Mouse (Mus musculus) lung, postnatal 4 days (tissue): ENCODE data around the gene Tor3a.
"Not testable (repeated sequence)": the region's sequence is repeated elsewhere in the genome, so short reads cannot be mapped to it uniquely, and the experiment has no call there.

Experiments used
- DNase-seq, 2 experiments: peaks; one replicate each; pipeline ENCODE4 v3.0.0; 2021

Tor3a gene

DNA sequence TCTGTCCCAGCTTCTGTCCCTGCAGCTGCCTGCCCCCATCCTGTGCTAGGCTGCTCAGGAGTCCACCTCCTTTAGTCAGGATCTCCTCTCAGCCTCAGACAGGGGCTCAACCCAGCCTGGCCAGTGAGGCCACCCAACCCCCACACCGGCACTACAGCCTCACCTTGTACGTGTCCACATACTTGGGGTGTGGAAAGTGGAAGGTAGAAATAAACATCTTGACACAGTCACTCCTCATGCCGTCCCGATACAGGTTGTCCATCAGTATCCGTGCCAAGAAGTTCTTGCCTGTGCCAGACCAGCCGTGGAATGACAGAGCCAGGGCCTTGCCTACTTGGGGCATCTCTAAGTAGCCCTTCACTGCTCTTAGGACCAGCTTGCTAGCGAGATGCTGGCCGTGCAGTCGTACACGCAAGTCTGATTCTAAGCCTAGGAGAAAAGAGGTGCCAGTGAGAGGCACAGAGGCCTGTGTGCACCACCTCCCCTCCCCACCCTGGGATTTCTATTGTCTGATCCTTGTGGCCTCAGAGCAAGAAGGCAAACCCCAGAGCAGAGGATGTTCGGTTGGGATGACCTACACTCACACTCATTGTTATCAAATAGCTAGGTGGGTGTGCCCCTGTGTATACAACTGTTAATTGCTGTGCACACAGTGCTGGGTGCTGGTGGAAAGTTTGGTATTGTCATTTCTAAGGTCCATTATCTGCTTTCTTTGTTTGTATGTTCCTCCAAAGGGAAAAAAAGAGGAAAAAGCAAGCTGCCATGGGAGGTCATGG lies 4.8 kb downstream of the Tor3a start:
- DNase-seq, result peak; percentile 47 to 67

DNA sequence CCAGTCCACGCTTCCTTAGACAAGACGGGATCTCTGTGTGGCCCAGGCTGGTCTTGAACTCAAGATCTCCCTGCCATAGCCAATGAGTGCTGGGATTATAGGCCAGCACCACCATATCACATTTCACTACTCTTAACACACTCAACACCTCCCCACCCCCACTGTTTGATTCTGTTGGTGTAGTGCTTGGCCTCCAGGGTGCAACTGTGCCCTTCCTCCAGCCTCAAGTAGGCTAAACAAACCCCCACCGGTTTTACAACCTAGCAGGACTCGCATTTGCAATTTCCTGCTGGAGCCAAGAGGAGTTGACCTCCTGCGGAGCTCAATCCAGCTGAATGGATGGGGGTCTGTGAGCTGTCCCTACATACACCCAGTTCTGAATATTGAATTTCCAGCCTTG lies 5.6 kb downstream of the Tor3a start:
- peak; percentile 41 to 51 for DNase-seq

DNA sequence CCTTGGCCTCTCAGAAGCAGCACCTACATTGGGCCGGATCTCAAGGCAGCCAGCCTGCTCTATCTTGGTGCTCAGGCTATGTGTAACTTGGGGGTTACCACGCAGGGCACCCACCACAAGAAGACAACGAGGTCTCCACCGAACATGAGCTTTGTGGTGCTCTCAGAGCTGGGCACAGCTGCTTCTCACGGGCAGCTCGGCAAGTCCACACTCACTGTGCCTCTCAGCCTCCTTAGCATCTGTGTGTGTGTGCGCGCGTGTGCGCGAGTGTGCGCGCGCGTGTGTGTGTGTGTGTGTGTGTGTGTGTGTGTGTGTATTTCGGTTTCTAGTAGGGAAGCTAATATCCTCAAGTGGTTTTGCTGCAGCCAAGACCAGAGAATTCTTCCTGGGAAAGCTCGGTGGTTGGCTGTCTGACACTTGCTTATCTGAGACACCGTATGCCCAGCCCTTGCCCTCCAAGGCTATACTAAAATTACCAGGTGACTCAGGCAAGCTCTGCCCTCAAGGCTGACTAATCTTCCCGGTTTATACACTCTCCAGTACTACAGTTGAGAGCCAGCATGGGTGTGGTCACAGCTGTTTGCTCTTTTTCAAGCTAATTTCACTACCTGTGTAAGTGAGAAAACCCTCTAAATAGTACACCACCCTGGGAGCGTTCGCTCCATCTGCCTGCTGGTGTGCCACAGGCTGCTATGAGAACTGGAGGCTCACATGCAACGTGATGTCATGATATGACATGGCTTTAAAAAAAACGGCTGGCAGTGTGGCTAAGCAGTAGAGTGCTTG lies 6.8 kb downstream of the Tor3a start:
- DNase-seq, result peak; percentile 50 to 75

DNA sequence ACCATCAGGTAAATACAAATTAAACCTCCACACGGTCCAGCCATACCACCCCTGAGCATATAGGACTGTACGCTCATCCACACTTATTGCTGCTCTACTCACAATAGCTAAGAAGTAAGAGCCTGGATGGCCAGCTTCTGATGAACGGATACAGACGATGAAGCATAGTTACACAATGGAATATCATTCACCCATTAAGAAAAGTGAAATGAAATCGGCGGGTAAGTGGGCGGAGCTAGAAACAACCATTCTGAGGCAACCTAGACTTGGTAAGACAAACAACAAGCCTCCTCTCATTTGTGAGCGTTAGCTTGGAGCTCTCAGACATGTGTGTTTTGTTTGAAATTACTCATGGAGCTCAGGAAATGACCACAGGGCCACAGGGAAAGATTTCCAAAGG lies 8.4 kb downstream of the Tor3a start:
- no peak for DNase-seq

DNA sequence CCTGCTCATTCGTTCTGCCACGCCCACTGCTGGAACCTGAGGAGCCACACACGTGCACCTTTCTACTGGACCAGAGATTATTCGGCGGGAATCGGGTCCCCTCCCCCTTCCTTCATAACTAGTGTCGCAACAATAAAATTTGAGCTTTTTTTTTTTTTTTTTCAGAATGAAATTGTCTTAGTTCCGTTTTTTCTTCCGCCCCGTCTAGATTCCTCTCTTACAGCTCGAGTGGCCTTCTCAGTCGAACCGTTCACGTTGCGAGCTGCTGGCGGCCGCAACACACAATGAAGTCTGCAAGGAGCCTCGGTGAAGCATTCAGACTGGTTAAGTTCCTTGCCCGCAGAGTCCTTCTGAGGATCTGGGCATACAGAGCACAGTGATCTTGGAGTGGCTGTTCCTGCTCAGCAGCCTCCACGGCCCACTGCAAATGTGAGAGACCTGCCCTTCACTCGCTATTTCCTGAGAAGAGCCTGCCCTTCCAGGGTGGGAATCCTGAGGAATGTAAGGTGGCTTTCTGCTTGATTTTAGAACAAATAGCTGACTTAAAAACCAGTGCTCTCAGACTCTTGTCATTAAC lies 13.4 kb downstream of the Tor3a start:
- not testable (repeated sequence) for DNase-seq

DNA sequence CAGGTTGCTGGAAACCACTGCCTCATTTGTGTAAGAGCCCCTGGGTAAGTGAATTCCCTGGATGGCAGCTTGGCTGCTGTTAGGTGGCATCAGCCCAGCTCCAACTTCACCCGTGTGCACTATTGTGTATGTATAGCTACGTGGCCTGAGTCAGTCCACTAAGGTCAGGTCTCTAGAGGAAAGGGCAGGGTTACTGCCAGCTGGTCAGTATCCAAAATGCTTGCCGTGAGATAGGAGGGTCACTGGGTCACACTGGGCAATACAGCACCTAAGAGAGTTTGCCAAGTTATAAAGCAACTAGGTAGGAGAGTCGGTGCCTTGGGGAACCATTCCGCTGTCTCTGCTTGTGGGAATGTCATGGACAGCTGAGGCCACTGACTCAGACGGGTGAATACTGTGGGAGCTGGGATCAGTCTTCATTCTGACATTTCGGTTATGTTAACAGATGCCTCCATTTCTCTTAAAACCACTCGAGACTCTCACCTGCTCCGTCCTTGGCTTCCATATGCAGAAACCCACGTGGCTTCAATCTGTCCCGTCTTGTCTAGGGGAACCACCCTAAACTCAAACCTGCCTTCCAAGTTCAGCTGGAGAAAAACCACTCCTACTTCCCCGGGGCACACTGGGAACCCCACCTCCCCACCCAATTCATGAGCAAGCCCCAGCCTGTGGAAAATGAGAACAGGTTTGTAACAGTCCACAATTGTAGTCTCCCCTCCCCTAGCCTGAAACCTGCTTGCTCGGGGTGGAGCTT lies 14.1 kb downstream of the Tor3a start:
- DNase-seq, result no peak

DNA sequence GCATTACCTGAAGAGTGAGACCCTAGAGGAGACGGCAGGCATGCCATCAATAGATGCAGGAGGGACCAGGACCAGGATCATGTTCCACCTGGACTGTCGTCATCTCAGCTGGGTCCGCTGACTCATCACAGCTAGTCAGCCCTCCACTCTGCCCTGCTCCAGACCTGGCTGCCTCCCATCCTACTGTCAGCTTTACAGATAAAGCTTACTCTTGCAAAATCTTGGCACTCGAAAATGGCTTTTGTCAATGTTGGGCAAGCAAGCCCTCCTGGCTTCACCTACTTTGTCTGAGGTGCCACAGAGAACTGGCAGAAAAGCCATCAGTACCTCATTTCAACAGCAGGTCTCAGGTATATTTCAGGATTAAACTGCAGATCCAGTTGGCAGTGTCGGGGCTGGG lies 15.5 kb downstream of the Tor3a start:
- no peak for DNase-seq

DNA sequence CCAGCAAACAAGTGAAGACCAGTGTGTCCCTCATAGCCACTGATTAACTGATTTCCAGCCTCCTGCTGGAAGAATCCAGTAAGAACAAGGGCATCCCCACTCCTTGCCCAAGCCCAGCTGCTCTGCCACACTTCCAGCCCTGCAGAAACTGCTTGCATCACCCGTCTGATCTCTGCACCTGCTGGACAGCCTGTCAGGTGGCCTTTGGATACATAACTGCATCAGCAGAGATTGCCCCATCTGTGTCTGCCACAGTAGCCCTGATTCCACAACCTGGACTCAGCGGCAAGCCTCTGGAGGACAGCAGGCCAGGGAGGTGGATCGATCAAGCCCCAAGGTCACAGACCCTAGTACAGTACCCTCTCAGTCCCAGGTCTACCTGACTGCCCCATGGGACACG lies 16.6 kb downstream of the Tor3a start:
- no peak for DNase-seq

DNA sequence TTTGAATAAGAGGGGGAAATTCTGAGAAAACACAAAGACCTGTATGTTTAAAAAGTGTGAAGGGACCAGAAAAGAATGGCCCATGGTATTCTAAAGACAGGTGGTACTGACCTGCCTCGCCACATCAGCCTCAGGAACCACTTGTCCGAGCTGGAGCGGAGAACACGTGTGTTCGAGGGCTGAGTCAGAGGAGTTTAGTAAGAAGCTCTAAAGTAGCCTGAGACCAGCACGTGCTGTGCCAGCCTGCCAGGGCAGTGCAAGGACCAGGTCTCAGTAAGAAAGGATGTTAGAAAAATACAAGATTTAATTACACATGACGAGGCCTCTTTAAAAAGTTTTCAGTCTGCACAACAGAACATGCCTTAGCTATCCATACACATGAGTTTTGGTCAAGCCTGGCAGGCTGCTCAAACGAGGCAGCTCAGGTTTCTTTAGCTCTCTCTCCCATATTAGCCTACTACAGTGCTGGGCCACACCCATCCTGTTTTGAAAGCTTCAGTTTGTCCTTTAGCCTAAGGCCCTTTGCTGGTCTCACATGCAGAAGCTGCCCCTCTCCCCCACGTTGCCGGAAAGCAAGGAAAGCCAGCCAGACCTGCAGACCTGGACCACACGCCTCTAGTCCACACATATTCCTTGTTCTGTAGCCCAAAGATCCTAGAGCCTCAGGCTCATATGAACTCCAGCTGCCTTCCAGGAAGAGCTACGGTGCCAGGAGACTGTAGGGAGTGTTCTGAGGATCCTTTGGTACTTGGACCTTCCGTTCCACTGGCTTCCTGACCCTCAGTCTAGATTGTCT lies 19.2 kb downstream of the Tor3a start:
- DNase-seq, result no peak

DNA sequence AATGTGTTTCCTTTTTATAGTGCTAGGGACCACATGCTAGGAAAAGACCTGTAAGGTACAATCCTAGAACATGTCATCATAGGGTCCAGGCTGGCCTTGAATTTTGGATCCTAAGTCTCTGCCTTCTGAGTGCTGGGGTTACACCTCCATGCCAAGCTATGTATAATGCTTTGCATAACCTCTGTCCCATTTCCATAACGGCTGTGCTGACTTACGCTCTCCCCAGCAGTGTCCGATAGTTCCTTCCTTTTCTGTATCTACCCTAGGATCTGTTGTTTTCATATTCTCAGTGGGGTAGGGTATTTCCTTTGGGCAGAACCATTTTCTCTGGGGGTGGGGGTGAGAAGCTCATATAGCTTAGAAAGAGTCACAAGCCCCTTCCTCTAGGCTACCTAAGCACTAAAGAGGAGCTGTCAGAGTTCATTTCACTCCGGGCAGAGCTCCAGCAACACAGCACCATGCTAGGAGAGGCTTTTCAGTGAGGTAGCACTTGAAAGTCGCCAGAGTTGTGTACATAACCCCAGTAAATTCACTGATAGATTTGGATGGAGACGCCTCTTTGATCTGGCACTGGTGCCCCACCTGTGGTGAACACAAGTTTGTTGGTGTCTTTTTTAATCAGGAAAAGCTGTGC lies 21.9 kb downstream of the Tor3a start:
- DNase-seq, result no peak

DNA sequence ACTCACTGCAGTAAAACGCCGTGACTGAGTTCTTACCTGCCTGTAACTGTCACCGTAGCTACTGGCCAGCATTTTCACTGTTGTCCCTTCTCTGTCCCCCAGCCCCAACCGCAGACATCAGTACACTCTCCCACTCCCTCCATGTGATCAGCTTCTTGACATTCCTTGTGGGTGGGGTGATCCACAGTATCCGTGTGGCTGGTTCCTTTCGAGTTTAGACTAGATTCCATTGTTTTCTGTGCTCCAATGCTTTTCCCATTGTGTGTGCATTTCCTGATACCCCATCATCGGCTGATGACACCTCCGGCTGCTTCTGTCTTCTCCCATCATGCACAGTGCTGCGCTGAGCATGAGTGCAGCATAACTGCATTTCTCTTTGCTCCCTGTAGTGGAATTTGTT lies 23.5 kb downstream of the Tor3a start:
- no peak for DNase-seq

DNA sequence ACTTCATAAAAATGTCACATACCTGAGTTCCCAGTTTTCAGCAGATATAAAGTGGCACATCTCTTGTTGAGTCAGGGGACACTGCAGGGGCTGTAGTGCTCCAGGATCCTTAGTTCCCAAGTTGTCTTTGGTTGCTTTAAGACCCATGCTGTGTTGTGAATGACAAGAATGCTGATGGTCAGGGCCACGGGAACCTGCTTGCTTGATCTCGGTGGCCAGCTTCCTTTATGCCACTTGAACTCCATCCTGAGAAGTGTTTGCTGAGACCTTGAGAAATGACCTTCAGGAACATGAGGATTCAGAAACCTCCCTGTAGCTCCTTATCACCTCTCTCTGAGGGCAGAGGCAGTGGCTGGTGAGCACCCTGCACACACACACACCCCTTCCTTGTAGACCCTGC lies 25.5 kb downstream of the Tor3a start:
- DNase-seq, result no peak

DNA sequence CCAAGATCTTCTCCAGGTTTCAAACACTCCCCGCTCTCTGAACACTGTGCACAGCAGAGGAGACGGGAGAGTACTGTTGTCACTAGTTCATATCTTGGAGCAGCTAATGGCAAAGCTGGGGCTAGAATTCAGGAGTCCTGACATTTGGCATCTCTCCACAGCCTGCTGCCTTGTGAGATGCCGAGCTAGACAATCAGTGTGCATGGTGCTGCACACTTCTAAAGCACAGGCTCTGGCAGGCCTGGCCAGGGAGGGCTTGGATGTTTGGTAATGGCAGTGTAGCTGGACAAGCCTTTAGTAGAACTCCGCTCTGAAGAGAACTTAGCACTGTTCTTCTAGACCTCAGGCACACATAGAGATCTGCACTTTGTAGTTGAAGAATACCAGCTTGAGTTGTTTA lies 28.2 kb downstream of the Tor3a start:
- no peak for DNase-seq

DNA sequence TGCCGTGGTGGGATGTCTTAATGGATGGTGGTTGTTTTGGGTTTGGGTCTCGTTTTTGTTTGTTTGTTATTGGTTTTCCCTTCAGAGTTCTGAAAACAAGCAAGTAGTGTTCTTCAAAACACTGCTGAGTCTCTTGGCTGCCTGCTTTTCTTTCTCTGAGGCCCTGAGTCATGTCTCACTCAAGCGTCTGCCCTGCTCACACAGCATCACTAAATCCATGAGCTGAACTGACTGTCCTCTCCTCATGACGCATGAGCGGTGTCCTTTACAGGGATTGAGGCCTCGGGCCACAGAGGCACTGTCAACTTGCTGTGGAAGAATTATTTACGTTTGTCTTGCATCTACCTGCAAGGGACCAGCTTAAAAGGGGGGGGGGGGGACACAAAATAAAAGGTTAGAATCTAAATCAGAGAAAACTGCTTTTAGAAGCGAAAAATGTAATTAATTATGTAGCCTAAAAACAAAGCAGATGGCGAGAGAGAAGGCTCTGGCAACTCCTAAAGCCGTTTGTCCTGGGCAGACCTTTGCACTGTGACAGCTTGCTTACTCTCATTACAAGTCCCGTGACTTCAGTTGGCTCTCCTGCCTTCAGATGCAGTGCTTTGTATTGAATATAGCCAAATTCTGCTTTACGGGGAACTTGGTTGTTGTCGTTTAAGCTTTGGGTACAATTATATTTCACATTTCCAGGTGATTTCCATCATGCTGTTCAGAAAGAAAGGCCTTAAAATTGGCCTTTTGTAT lies 29.2 kb downstream of the Tor3a start:
- no peak for DNase-seq

DNA sequence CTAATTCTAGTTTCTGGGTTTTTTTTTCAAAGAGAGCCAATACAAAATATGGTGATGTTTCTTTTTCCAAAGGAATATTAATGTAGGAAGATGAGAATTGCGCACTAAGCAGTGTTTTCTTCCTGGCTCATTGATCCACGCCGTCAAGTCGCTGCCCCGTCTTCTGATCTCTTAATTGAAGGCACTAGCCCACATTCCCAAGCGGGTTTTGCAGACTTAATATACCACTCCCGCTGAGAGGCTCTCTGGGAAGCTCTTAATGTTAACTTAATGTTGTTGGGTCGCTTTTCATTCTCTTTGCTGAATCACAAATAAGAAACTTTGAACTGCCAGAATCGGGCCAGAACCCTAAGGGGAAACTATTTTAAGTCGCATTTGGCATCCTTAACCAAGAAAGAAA lies 30.1 kb downstream of the Tor3a start:
- no peak for DNase-seq

DNA sequence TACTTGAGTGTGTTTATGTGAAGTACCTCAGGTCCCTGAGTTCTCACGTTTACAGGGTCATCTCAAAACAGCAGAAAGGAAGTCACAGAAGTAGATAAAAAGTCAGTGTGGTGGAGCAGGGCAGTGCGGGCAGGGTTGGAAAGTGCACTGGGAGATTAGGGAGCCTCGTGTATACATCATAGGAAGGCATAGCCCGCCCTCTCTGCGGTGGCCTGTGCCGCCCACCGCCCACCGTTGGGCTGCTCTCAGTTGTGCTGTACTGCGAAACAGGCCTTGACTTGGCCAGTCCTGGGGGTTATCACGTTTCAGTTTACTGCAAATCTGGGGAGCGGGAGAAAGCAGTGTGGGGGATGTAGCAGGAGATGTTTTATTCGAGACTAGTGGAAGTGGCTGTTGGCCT lies 31.3 kb downstream of the Tor3a start:
- no peak for DNase-seq

DNA sequence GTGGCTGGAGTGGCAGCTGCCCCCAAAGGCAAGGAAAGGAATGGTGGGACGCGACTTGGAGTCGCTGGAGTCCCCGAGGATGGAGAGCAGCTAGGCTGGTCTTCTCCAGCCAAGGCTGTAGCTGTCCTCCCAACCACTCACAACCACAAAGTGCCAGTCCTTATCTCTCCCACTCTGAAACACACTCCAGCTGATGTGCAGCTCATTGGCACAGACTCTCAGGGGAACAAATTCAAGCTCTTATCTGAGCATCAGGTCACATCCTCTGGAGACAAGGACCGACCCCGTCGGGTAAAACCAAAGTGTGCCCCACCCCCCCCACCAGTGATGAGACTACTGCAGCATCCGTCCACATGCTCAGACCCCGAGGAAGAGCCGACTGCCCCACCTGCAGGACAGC lies 32.3 kb downstream of the Tor3a start:
- DNase-seq, result no peak

DNA sequence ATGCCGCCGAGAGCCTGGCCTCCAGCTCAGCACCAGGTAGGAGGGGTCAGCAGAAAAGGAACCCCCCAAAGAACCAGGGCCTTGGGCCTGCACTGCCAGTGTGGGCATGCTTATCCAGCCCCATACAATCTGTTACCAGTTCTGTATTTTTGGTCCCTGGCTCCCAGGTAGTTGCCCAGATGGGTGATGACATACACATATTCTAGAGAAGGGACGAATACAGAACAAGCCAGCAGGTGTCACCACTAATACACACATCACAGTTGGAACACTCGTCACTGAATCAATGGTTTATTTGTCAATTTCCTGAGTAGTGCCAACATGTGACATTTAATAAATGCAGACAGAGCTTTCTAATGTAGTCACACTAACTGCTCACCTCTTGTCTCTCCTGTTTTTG lies 33.6 kb downstream of the Tor3a start:
- no peak for DNase-seq

DNA sequence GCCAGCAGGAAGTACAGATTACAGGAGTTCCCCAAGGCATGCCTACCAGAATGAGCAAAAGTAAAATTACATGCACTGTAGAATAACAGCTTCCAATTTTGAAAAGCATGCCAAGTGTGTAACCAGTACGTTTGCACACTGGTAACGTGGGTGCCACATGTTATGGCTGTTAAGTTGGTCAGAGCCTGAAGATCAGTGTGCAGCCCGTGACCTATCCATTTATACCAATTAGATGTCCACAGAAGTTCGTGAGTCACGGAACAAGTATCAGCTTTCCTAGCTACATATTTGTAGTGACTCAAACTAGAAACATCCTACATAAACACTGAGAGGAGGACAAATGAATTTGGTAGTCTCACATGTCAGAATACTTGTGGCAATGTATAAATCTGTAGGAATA lies 34.7 kb downstream of the Tor3a start:
- no peak for DNase-seq

DNA sequence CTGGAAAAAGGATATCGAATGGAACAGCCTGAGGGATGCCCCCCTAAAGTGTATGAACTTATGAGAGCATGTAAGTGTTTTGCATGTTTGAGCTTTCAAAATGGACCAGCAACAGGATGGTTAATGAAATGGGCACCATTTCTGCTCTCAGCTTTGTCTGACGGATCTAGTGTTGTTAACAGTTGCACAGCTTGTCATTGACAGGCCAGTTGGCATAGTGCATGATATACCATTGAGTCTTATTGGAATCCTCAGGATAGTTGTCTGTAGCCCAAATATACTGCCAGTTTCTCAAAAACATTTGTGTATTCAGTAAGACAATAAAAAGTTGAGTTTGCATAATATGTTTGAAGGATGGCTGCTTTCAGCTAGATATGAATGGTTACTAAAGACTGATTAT lies 39.0 kb downstream of the Tor3a start:
- no peak for DNase-seq

DNA sequence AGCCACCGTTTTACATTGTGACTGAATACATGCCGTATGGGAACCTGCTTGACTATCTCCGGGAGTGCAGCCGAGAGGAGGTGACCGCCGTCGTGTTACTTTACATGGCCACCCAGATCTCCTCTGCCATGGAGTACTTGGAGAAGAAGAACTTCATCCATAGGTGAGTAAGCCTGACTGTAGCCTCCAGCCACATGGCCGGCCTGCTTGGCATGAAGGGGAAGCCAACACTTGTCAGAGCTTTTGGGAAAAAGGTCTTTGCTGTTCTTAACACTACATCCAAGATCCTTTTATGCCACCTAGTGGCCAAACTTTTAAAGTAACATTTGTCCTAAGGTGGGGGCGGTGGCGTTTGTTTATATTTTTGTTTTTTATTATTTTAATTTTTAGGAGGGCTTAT lies 41.1 kb downstream of the Tor3a start:
- DNase-seq, result no peak
